Mouse (Mus musculus) CH12.LX (cell line): ENCODE results near the gene Ugt1a5. TPM values are rescaled to one million over a fixed set of nuclear protein-coding genes. Genes with fewer than 3 reads are reported as not detected.

Source experiments
- DNase-seq: peaks from one replicate; pipeline ENCODE4 v3.0.0-alpha.2; 2013; ENCODE audit errors: extremely low read depth
- H3K27ac ChIP-seq: 2 replicates; pipeline ENCODE4 v1.5.1; 2012; ENCODE audit warnings: low read depth, mild to moderate bottlenecking, control low read depth, moderate library complexity; ENCODE audit not compliant: insufficient read depth
- H3K27me3 ChIP-seq: replicated peaks from 2 replicates; pipeline ENCODE3; 2012; ENCODE audit warnings: inconsistent platforms
- H3K36me3 ChIP-seq, 2 experiments: replicated peaks in 1 of 2; 2 replicates each; pipeline versions ENCODE3 to v1.6.1; 2012; ENCODE audit warnings: inconsistent platforms in 1 of 2, low read length in 1 of 2, mild to moderate bottlenecking in 1 of 2, mixed read lengths in 1 of 2, moderate library complexity in 1 of 2; ENCODE audit not compliant: control insufficient read depth in 1 of 2, insufficient read depth in 1 of 2
- H3K4me1 ChIP-seq, 2 experiments: 2 replicates each; pipeline ENCODE4 v1.6.1; 2012; ENCODE audit warnings: inconsistent platforms in 1 of 2, moderate library complexity in 1 of 2; ENCODE audit not compliant: insufficient read depth in 2 of 2, control insufficient read depth in 1 of 2
- H3K4me2 ChIP-seq: 2 replicates; pipeline ENCODE4 v1.6.1; 2012; ENCODE audit warnings: low read depth, mild to moderate bottlenecking, control low read depth; ENCODE audit not compliant: poor library complexity, insufficient read depth, severe bottlenecking
- H3K4me3 ChIP-seq, 3 experiments: fragments of 150-350 bp in 1 of 3; sonication (generic) in 1 of 3; replicated peaks in 1 of 3; 2 replicates each; pipeline versions ENCODE3 to v1.5.1; 2011 to 2012; ENCODE audit warnings: low read depth in 2 of 3, low read length in 2 of 3, mild to moderate bottlenecking in 2 of 3, moderate library complexity in 2 of 3, control low read depth in 1 of 3, improper control_type of control experiment in 1 of 3, inconsistent platforms in 1 of 3, mixed read lengths in 1 of 3; ENCODE audit not compliant: poor library complexity in 1 of 3
- H3K79me2 ChIP-seq: replicated peaks from 2 replicates; pipeline ENCODE4 v1.6.1; 2012; ENCODE audit warnings: mild to moderate bottlenecking, moderate library complexity; ENCODE audit not compliant: control insufficient read depth, poor library complexity, insufficient read depth, severe bottlenecking; ENCODE audit errors: extremely low read depth
- H3K9ac ChIP-seq: 2 replicates; pipeline ENCODE4 v1.6.1; 2012; ENCODE audit warnings: low read depth, mild to moderate bottlenecking, control low read depth, moderate library complexity; ENCODE audit not compliant: insufficient read depth
- H3K9me3 ChIP-seq: replicated peaks from 2 replicates; pipeline ENCODE3; 2012; ENCODE audit warnings: low read length, inconsistent platforms, mixed read lengths
- CHD2 ChIP-seq: IDR thresholded peaks from 2 replicates; pipeline ENCODE4 v1.6.1; 2011; ENCODE audit warnings: low read length, improper control_type of control experiment
- EP300 ChIP-seq: IDR thresholded peaks from 2 replicates; pipeline ENCODE4 v1.6.1; 2011; ENCODE audit warnings: low read length, improper control_type of control experiment
- ETS1 ChIP-seq: conservative IDR thresholded peaks from 2 replicates; pipeline ENCODE4 v1.6.1; 2012; ENCODE audit warnings: low read depth, mild to moderate bottlenecking, inconsistent platforms, low read length, improper control_type of control experiment, moderate library complexity
- GABPA ChIP-seq: IDR thresholded peaks from 2 replicates; pipeline ENCODE4 v1.6.1; 2012; ENCODE audit warnings: low read depth, low read length, improper control_type of control experiment, inconsistent platforms; ENCODE audit not compliant: insufficient replicate concordance
- IRF4 ChIP-seq: IDR thresholded peaks from 2 replicates; pipeline ENCODE4 v1.6.1; 2014; ENCODE audit warnings: low read depth, mild to moderate bottlenecking, inconsistent platforms, low read length, improper control_type of control experiment
- JUN ChIP-seq: IDR thresholded peaks from 2 replicates; pipeline ENCODE4 v1.6.1; 2011; ENCODE audit warnings: low read depth, mild to moderate bottlenecking, low read length, improper control_type of control experiment, moderate library complexity; ENCODE audit not compliant: insufficient read depth
- JUND ChIP-seq: conservative IDR thresholded peaks from 2 replicates; pipeline ENCODE4 v1.6.1; 2011; ENCODE audit warnings: low read depth, low read length, improper control_type of control experiment
- KAT2A ChIP-seq: IDR thresholded peaks from 2 replicates; pipeline ENCODE4 v1.6.1; 2012; ENCODE audit warnings: low read length, improper control_type of control experiment, inconsistent platforms; ENCODE audit not compliant: insufficient replicate concordance
- MAX ChIP-seq: IDR thresholded peaks from 2 replicates; pipeline ENCODE4 v1.6.1; 2011; ENCODE audit warnings: low read length, improper control_type of control experiment
- MYC ChIP-seq: IDR thresholded peaks from 2 replicates; pipeline ENCODE4 v1.6.1; 2011; ENCODE audit warnings: low read depth, mild to moderate bottlenecking, improper control_type of control experiment, low read length
- NRF1 ChIP-seq: IDR thresholded peaks from 2 replicates; pipeline ENCODE4 v1.6.1; 2014; ENCODE audit warnings: low read depth, mild to moderate bottlenecking, inconsistent platforms, low read length, improper control_type of control experiment, moderate library complexity
- POLR2A ChIP-seq: IDR thresholded peaks from 2 replicates; pipeline ENCODE4 v1.6.1; 2011; ENCODE audit warnings: low read depth, mild to moderate bottlenecking, improper control_type of control experiment, low read length
- POLR2AphosphoS2 ChIP-seq: IDR thresholded peaks from 2 replicates; pipeline ENCODE4 v1.6.1; 2011; ENCODE audit warnings: low read depth, low read length, improper control_type of control experiment
- SIN3A ChIP-seq: IDR thresholded peaks from 2 replicates; pipeline ENCODE4 v1.6.1; 2012; ENCODE audit warnings: low read length, improper control_type of control experiment, inconsistent platforms
- SMC3 ChIP-seq: IDR thresholded peaks from 2 replicates; pipeline ENCODE4 v1.6.1; 2011; ENCODE audit warnings: low read depth, low read length, improper control_type of control experiment
- TBP ChIP-seq: conservative IDR thresholded peaks from 2 replicates; pipeline ENCODE4 v1.6.1; 2011; ENCODE audit warnings: low read depth, low read length, improper control_type of control experiment
- TCF12 ChIP-seq: IDR thresholded peaks from 2 replicates; pipeline ENCODE4 v1.6.1; 2014; ENCODE audit warnings: low read depth, mild to moderate bottlenecking, inconsistent platforms, low read length, improper control_type of control experiment
- USF1 ChIP-seq: IDR thresholded peaks from 2 replicates; pipeline ENCODE4 v1.6.1; 2014; ENCODE audit warnings: low read depth, mild to moderate bottlenecking, inconsistent platforms, low read length, improper control_type of control experiment
- USF2 ChIP-seq: conservative IDR thresholded peaks from 2 replicates; pipeline ENCODE4 v1.6.1; 2011; ENCODE audit warnings: low read depth, low read length, improper control_type of control experiment
- ZC3H11A ChIP-seq: IDR thresholded peaks from 2 replicates; pipeline ENCODE4 v1.6.1; 2012; ENCODE audit warnings: low read depth, mild to moderate bottlenecking, inconsistent platforms, low read length, improper control_type of control experiment
- ZMIZ1 ChIP-seq: IDR thresholded peaks from 2 replicates; pipeline ENCODE4 v1.6.1; 2012; ENCODE audit warnings: low read depth, mild to moderate bottlenecking, inconsistent platforms, low read length, improper control_type of control experiment
- ZNF384 ChIP-seq: IDR thresholded peaks from 2 replicates; pipeline ENCODE4 v1.6.1; 2012; ENCODE audit warnings: low read depth, low read length, improper control_type of control experiment, inconsistent platforms
- dilution Hi-C: fragments of 300-500 bp; cut with MboI; formaldehyde crosslinking; loops from 2 replicates; pipeline ENCODE4 v1.14.3; 2020; ENCODE audit warnings: low sequenced_read_pairs; ENCODE audit not compliant: extremely low pct_unique_long_range_greater_than_20kb, extremely low pct_ligation_motif_present
- in situ Hi-C: fragments of 300-500 bp; cut with MboI; formaldehyde crosslinking; loops from 3 replicates; pipeline ENCODE4 v1.14.3; 2019; ENCODE audit warnings: low sequenced_read_pairs, low pct_ligation_motif_present, low pct_unique_long_range_greater_than_20kb, mixed read lengths
- polyA plus RNA-seq: library from polyadenylated mRNA; unstranded; fragments of >175 nt; gene quantifications from 2 replicates; pipeline ENCODE4 v1.2.1, GENCODE M21; 2012; ENCODE audit warnings: low read depth; ENCODE audit not compliant: insufficient read length
- total RNA-seq, 2 experiments: library from RNA; depleted of rRNA; stranded (reverse); fragments of 300-350 nt in 1 of 2; fragments of >200 nt in 1 of 2; gene quantifications; 2 replicates each; pipeline ENCODE4 v1.2.3; 2012 to 2014

Ugt1a5 gene
- total and polyA plus RNA-seq, 3 experiments, result not detected

DNA sequence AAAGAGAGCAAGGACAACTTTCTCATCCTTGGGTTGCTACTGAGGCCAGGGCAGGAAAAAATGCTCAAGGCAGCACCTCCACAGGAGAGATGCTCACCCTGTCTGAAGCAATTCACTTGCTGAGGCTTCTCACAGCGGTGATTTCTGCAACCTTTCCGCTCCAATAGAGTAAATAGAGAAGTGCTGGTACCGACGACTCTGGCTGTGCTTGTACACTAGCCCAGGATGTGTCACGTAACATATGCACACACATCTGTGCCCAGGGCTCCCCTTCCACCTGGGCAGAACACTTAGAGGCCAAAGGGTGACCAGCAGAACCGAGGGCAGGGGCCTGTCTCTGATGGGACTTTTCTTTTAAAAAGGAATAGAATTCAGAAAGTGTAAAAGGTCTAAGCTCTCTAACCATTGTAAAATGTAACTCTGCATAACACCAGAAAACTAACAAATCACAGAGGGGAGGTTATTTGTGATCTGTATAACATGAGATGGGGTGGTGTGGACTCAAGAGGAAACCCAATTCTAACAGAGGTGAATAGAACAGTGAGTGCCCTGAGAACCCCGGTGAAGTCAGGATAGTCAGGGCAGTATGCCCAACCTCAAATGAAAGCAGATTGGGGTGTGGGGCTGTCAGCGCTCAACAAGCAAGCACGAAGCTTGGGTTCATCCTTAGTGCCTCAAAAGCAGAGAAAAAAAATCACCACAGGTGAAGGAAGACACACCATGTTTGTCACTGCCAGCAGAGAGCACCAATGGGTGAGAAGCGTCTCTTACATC lies 95.0 kb downstream of the Ugt1a5 start:
- Histone ChIP-seq H3K4me3 (no peak overlapping the region), H3K79me2 (no peaks in the 10 kb centered on the region), H3K9ac (no peak overlapping the region), H3K4me1 (peaks cover 2 to 29% of the 10 kb centered on the region in 2 experiments; a peak in 3 of 4 replicates), H3K36me3 (peaks cover 32 to 60% of the 10 kb centered on the region in 2 experiments), H3K4me2 (no peak overlapping the region), H3K9me3 (peaks cover 29% of the 10 kb centered on the region), H3K27ac (no peak overlapping the region), H3K27me3 (no peaks in the 10 kb centered on the region)
- peak; percentile 3; the same call in 1 of the 2 replicates for TF ChIP-seq POLR2A
- 0 out of 2 replicates have a peak, but pooled peaks have one; percentile 64 for TF ChIP-seq ZMIZ1
- no peak for TF ChIP-seq ETS1
- no peak for TF ChIP-seq ZC3H11A
- in situ Hi-C loops, result no loop called here
- dilution Hi-C loops, result no loop called here
- DNase-seq, result no peak

GRCm38 (mm10) chr1:88261706-88262105 lies 95.9 kb downstream of the Ugt1a5 start:
- TF ChIP-seq SMC3, result no peak
- 0 out of 2 replicates have a peak, but pooled peaks have one; percentile 22 for TF ChIP-seq KAT2A
- TF ChIP-seq SIN3A, result 0 out of 2 replicates have a peak, but pooled peaks have one; percentile 22
- no peak for TF ChIP-seq JUND
- no peak for TF ChIP-seq USF2
- peak; percentile 74 for TF ChIP-seq ZMIZ1
- 0 out of 2 replicates have a peak, but pooled peaks have one; percentile 23 for TF ChIP-seq CHD2
- no peak for TF ChIP-seq TCF12
- no peak for TF ChIP-seq IRF4
- TF ChIP-seq, all 38 proteins: peak for 4
- dilution Hi-C loops, result no loop called here
- peaks cover 2 to 29% of the 10 kb centered on the region in 2 experiments; a peak in 3 of 4 replicates for H3K4me1 ChIP-seq
- H3K4me3 ChIP-seq, result no peak overlapping the region
- H3K4me2 ChIP-seq, result no peak overlapping the region
- H3K79me2 ChIP-seq, result no peaks in the 10 kb centered on the region
- in situ Hi-C loops, result no loop called here
- no peak overlapping the region for H3K9ac ChIP-seq
- H3K27me3 ChIP-seq, result no peaks in the 10 kb centered on the region
- peaks cover 40 to 69% of the 10 kb centered on the region in 2 experiments for H3K36me3 ChIP-seq
- DNase-seq, result no peak
- H3K9me3 ChIP-seq, result peaks cover 23% of the 10 kb centered on the region
- no peak overlapping the region for H3K27ac ChIP-seq

GRCm38 (mm10) chr1:88262255-88262654 lies 96.4 kb downstream of the Ugt1a5 start:
- Histone ChIP-seq H3K27me3 (no peaks in the 10 kb centered on the region), H3K79me2 (no peaks in the 10 kb centered on the region), H3K4me3 (no peak overlapping the region), H3K4me1 (peaks cover 2 to 29% of the 10 kb centered on the region in 2 experiments; a peak in 3 of 4 replicates), H3K27ac (no peak overlapping the region), H3K36me3 (peaks cover 44 to 75% of the 10 kb centered on the region in 2 experiments), H3K4me2 (no peak overlapping the region), H3K9me3 (peaks cover 20% of the 10 kb centered on the region), H3K9ac (no peak overlapping the region)
- in situ Hi-C loops, result no loop called here
- dilution Hi-C loops, result no loop called here
- DNase-seq, result no peak
- TF ChIP-seq SMC3 (no peak), POLR2AphosphoS2 (peak; percentile 73; the same call in 1 of the 2 replicates), ZNF384 (no peak), ZC3H11A (no peak), ZMIZ1 (no peak), POLR2A (peak; percentile 17), EP300 (no peak), JUND (no peak), JUN (no peak), USF1 (no peak), SIN3A (no peak), TBP (no peak), NRF1 (no peak), MYC (no peak), GABPA (no peak), CHD2 (0 out of 2 replicates have a peak, but pooled peaks have one; percentile 20), MAX (no peak), KAT2A (0 out of 2 replicates have a peak, but pooled peaks have one; percentile 14)
